Mouse (Mus musculus): ENCODE measurements around the gene Ilf3.

DNA sequence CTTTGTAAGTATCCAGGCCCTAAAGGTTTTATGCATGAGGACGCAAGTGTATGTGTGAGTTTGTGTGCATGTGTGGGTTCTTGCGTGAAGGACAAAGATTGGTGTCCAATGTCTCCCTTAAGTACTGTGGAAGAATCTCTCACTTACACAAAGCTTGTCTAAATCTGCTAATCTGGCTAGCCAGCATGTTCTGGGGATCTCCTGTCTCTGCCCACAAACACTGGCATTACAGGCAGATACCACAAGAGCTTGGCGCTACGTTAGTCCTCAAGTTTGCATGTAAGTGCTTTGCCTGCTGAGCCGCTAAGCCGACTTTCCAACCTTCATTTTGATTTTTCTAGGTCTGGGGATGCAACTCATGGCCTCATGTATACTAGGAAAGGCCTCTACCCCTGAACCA is 69.9 kb downstream of the Ilf3 start:
- TF ChIP-seq EP300 (IDR thresholded peaks at IDR 0.05; ENCODE audit: low read depth) (no peak), CTCF (IDR thresholded peaks at IDR 0.05; ENCODE audit: low read depth) (no peak)

Measured in liver, embryonic 14.5 days (tissue).